Mouse (Mus musculus) heart, embryonic 13.5 days (tissue): ENCODE measurements around the gene Metrn. TPM values are rescaled to one million over a fixed set of nuclear protein-coding genes. Genes with fewer than 3 reads are reported as not detected.
A peak's percentile ranks its signal among the peaks of the same experiment; 100 is the strongest.

Experiments
- ATAC-seq: fragments of 200-750 bp; cut with Nextera tagmentation; 2 replicates; pipeline ENCODE4 v1.8.0; 2017; ENCODE audit warnings: moderate TSS enrichment; ENCODE audit not compliant: insufficient number of reproducible peaks, low FRiP score, low TSS enrichment; ENCODE audit errors: extremely low read depth
- H3K27ac ChIP-seq: fragments of 300-500 bp; sonication (generic); replicated peaks from 2 replicates; pipeline ENCODE4 v1.5.1; 2015; ENCODE audit warnings: moderate library complexity, mild to moderate bottlenecking, inconsistent platforms
- H3K27me3 ChIP-seq: fragments of 300-500 bp; sonication (generic); replicated peaks from 2 replicates; pipeline ENCODE4 v1.6.1; 2015; ENCODE audit warnings: mild to moderate bottlenecking, inconsistent platforms
- H3K36me3 ChIP-seq: fragments of 300-500 bp; sonication (generic); 2 replicates; pipeline ENCODE4 v1.6.1; 2015; ENCODE audit warnings: mild to moderate bottlenecking, inconsistent platforms
- H3K4me1 ChIP-seq: fragments of 300-500 bp; sonication (generic); 2 replicates; pipeline ENCODE4 v1.6.1; 2015; ENCODE audit warnings: inconsistent platforms
- H3K4me2 ChIP-seq: fragments of 300-500 bp; sonication (generic); 2 replicates; pipeline ENCODE4 v1.6.1; 2015; ENCODE audit warnings: inconsistent platforms, mild to moderate bottlenecking, moderate library complexity
- H3K4me3 ChIP-seq: fragments of 300-500 bp; sonication (generic); 2 replicates; pipeline ENCODE4 v1.5.1; 2015; ENCODE audit warnings: moderate library complexity, mild to moderate bottlenecking, inconsistent platforms
- H3K9ac ChIP-seq: fragments of 300-500 bp; sonication (generic); 2 replicates; pipeline ENCODE4 v1.6.1; 2015; ENCODE audit warnings: inconsistent platforms, mild to moderate bottlenecking, moderate library complexity
- H3K9me3 ChIP-seq: fragments of 300-500 bp; sonication (generic); 2 replicates; pipeline ENCODE4 v1.6.1; 2016; ENCODE audit warnings: inconsistent platforms
- WGBS: fragments of 180-500 bp; shearing (Covaris S2); methylation state at CpG from one replicate; pipeline ENCODE4 v1.1.7; 2015; ENCODE audit warnings: mixed read lengths; 5-methylcytosine and 5-hydroxymethylcytosine counted together
- polyA plus RNA-seq: library from polyadenylated mRNA; unstranded; fragments of >200 nt; fragmentation: Nextera tagmentation; extraction: Ambion mirVana; gene quantifications from 2 replicates; pipeline ENCODE4 v1.2.1, GENCODE M21; 2015

Metrn gene
- polyA plus RNA-seq, 1 experiment from 2014 or later: 28.9 TPM

GRCm38 (mm10) chr17:25801029-25801428 is 4.1 kb upstream of the Metrn start:
- no peaks in the 10 kb centered on the region for H3K9me3 ChIP-seq
- no peak for ATAC-seq
- no peak overlapping the region for H3K4me3 ChIP-seq
- no peak overlapping the region for H3K9ac ChIP-seq
- H3K27ac ChIP-seq: no peak overlapping the region
- WGBS: 5% methylated on average over 6 of the region's 6 CpGs
- H3K27me3 ChIP-seq: peaks cover 14% of the 10 kb centered on the region
- H3K4me2 ChIP-seq: no peak overlapping the region
- no peaks in the 10 kb centered on the region for H3K36me3 ChIP-seq
- peaks cover 27% of the 10 kb centered on the region for H3K4me1 ChIP-seq

- WGBS: 3% methylated on average over 37 of the region's 37 CpGs
- no peak for ATAC-seq
- H3K4me3 ChIP-seq: peak overlapping the region; percentile 77
- H3K4me2 ChIP-seq: peak overlapping the region; percentile 97
- no peaks in the 10 kb centered on the region; the same call in 1 of the 2 replicates for H3K27me3 ChIP-seq
- no peaks in the 10 kb centered on the region for H3K9me3 ChIP-seq
- H3K4me1 ChIP-seq: peaks cover 44% of the 10 kb centered on the region
- no peak overlapping the region for H3K27ac ChIP-seq
- peak overlapping the region; percentile 85 for H3K9ac ChIP-seq
- no peaks in the 10 kb centered on the region for H3K36me3 ChIP-seq
Observed at GRCm38 (mm10) chr17:25796211-25796771, 645 bp downstream of the Metrn start.

- 21% methylated on average over 6 of the region's 6 CpGs for WGBS
- peak within 1 kb of the TSS; percentile 85 for H3K9ac ChIP-seq
- no peak within 1 kb of the TSS for H3K27ac ChIP-seq
- peak within 1 kb of the TSS; percentile 97 for H3K4me2 ChIP-seq
- no peak for ATAC-seq
- H3K9me3 ChIP-seq: no peaks in the 10 kb centered on the region
- no peaks in the 10 kb centered on the region for H3K27me3 ChIP-seq
- peaks cover 51% of the 10 kb centered on the region for H3K4me1 ChIP-seq
- H3K36me3 ChIP-seq: no peaks in the 10 kb centered on the region
- peak within 1 kb of the TSS; percentile 77 for H3K4me3 ChIP-seq
Observed at GRCm38 (mm10) chr17:25795609-25796092, 1.3 kb downstream of the Metrn start, which contains the start of gene AC134908.4. AC134908.4 (minus strand) TSS chr17:25795659.

GRCm38 (mm10) chr17:25794998-25795397 is 1.9 kb downstream of the Metrn start:
- H3K27ac ChIP-seq: no peak overlapping the region
- WGBS: 83% methylated on average over 17 of the region's 17 CpGs
- peaks cover 53% of the 10 kb centered on the region for H3K4me1 ChIP-seq
- peaks cover 5% of the 10 kb centered on the region for H3K36me3 ChIP-seq
- peak overlapping the region; percentile 85; the same call in 1 of the 2 replicates for H3K9ac ChIP-seq
- H3K9me3 ChIP-seq: no peaks in the 10 kb centered on the region
- peak overlapping the region; percentile 97 for H3K4me2 ChIP-seq
- ATAC-seq: no peak
- no peaks in the 10 kb centered on the region for H3K27me3 ChIP-seq
- no peak overlapping the region for H3K4me3 ChIP-seq

- H3K4me2 ChIP-seq: no peak overlapping the region
- ATAC-seq: no peak
- 77% methylated on average over 13 of the region's 13 CpGs for WGBS
- no peak overlapping the region for H3K9ac ChIP-seq
- no peaks in the 10 kb centered on the region for H3K27me3 ChIP-seq
- peaks cover 53% of the 10 kb centered on the region for H3K4me1 ChIP-seq
- H3K4me3 ChIP-seq: no peak overlapping the region
- no peaks in the 10 kb centered on the region for H3K9me3 ChIP-seq
- H3K36me3 ChIP-seq: peaks cover 13% of the 10 kb centered on the region
- H3K27ac ChIP-seq: no peak overlapping the region
Observed at GRCm38 (mm10) chr17:25794197-25794596, 2.7 kb downstream of the Metrn start.

GRCm38 (mm10) chr17:25792615-25793014 is 4.3 kb downstream of the Metrn start, which contains the start of gene Fam173a:
Fam173a (minus strand) TSS chr17:25792901.
- Histone ChIP-seq H3K4me1 (peaks cover 53% of the 10 kb centered on the region), H3K9me3 (no peaks in the 10 kb centered on the region), H3K9ac (peak within 1 kb of the TSS; percentile 86), H3K27me3 (no peaks in the 10 kb centered on the region), H3K36me3 (peaks cover 27% of the 10 kb centered on the region), H3K27ac (peak within 1 kb of the TSS; percentile 96), H3K4me2 (peak within 1 kb of the TSS; percentile 90), H3K4me3 (peak within 1 kb of the TSS; percentile 79)
- 1% methylated on average over 14 of the region's 14 CpGs for WGBS
- ATAC-seq: peak; percentile 54; the same call in 1 of the 2 replicates

GRCm38 (mm10) chr17:25791843-25792527 is 5.0 kb downstream of the Metrn start:
- H3K9me3 ChIP-seq: no peaks in the 10 kb centered on the region
- H3K27ac ChIP-seq: peak overlapping the region; percentile 96
- under 1% methylated on average over 45 of the region's 45 CpGs for WGBS

GRCm38 (mm10) chr17:25791320-25791842 is 5.6 kb downstream of the Metrn start:
- 30% methylated on average over 19 of the region's 19 CpGs for WGBS
- Histone ChIP-seq H3K27ac (peak overlapping the region; percentile 96), H3K4me2 (peak overlapping the region; percentile 90), H3K4me1 (peaks cover 45% of the 10 kb centered on the region), H3K9ac (peak overlapping the region; percentile 86), H3K4me3 (peak overlapping the region; percentile 79), H3K27me3 (no peaks in the 10 kb centered on the region), H3K9me3 (no peaks in the 10 kb centered on the region), H3K36me3 (peaks cover 32% of the 10 kb centered on the region)
- no peak for ATAC-seq

More at GRCm38 (mm10) chr17:25791843-25792527, 5.0 kb downstream of the Metrn start:
- Histone ChIP-seq H3K36me3 (peaks cover 32% of the 10 kb centered on the region), H3K4me1 (peaks cover 47% of the 10 kb centered on the region), H3K4me3 (peak overlapping the region; percentile 79), H3K27me3 (no peaks in the 10 kb centered on the region), H3K4me2 (peak overlapping the region; percentile 90), H3K9ac (peak overlapping the region; percentile 86)
- 0 out of 2 replicates have a peak, but pooled peaks have one; percentile 29 for ATAC-seq

- Histone ChIP-seq H3K9ac (no peak overlapping the region), H3K36me3 (peaks cover 55% of the 10 kb centered on the region), H3K4me1 (peaks cover 43% of the 10 kb centered on the region), H3K27me3 (no peaks in the 10 kb centered on the region), H3K4me3 (no peak overlapping the region), H3K4me2 (no peak overlapping the region), H3K9me3 (no peaks in the 10 kb centered on the region), H3K27ac (no peak overlapping the region)
- ATAC-seq: no peak
- WGBS: 85% methylated on average over 9 of the region's 9 CpGs
Observed at GRCm38 (mm10) chr17:25786781-25787504, 10.0 kb downstream of the Metrn start.

GRCm38 (mm10) chr17:25786280-25786679 is 10.7 kb downstream of the Metrn start, which contains the start of gene Ccdc78:
Ccdc78 (plus strand) TSS chr17:25786580.
- Histone ChIP-seq H3K4me3 (peak within 1 kb of the TSS; percentile 79), H3K9ac (peak within 1 kb of the TSS; percentile 90), H3K9me3 (no peaks in the 10 kb centered on the region), H3K27ac (peak within 1 kb of the TSS; percentile 93), H3K4me2 (peak within 1 kb of the TSS; percentile 94), H3K4me1 (peaks cover 39% of the 10 kb centered on the region), H3K36me3 (peaks cover 62% of the 10 kb centered on the region), H3K27me3 (no peaks in the 10 kb centered on the region)
- WGBS: 65% methylated on average over 3 of the region's 3 CpGs
- ATAC-seq: no peak

GRCm38 (mm10) chr17:25785281-25785745 is 11.6 kb downstream of the Metrn start, which contains the start of gene Haghl:
Haghl (minus strand) TSS chr17:25785673.
- under 1% methylated on average over 23 of the region's 23 CpGs for WGBS
- Histone ChIP-seq H3K4me2 (peak within 1 kb of the TSS; percentile 94), H3K27ac (peak within 1 kb of the TSS; percentile 93), H3K9ac (peak within 1 kb of the TSS; percentile 90), H3K4me1 (peaks cover 31% of the 10 kb centered on the region), H3K36me3 (peaks cover 68% of the 10 kb centered on the region), H3K9me3 (no peaks in the 10 kb centered on the region), H3K4me3 (peak within 1 kb of the TSS; percentile 79), H3K27me3 (no peaks in the 10 kb centered on the region)
- ATAC-seq: peak; percentile 71
